Mouse (Mus musculus) liver, embryonic 14.5 days (tissue): ENCODE data around the gene Mrvi1.

Experiments used
- CTCF ChIP-seq: IDR thresholded peaks from 2 replicates; pipeline ENCODE4 v1.5.1; 2016; ENCODE audit warnings: antibody characterized with exemption, low read depth, control low read depth
- EP300 ChIP-seq: IDR thresholded peaks from 2 replicates; pipeline ENCODE4 v1.6.1; 2016; ENCODE audit warnings: antibody characterized with exemption, low read depth

- TF ChIP-seq EP300: no peak
- no peak for TF ChIP-seq CTCF
These were observed 113.5 kb downstream of the Mrvi1 start for GRCm38 (mm10) chr7:110868807-110869206.
